Mouse (Mus musculus) inflammation-experienced regulatory T-cells, adult 6 months (primary cell): ENCODE data around the gene Syne4. TPM values are rescaled to one million over a fixed set of nuclear protein-coding genes. Genes with fewer than 3 reads are reported as not detected.

Experiments
- ATAC-seq: one replicate; pipeline ENCODE4 v1.8.0; 2017
- polyA plus RNA-seq, 3 experiments: library from polyadenylated mRNA; unstranded; fragments of 100-300 nt; shearing (Covaris generic); gene quantifications; one replicate each; pipeline ENCODE4 v1.2.1; 2017

Syne4 gene
- 10 to 100 TPM in 1 of 3 experiments, 1 to 10 TPM in 2; 4.3 to 14.7 (median 6.4) TPM for polyA plus RNA-seq

- no peak for ATAC-seq
These were observed at the start of gene Syne4 for GRCm38 (mm10) chr7:30314721-30315155. Syne4 (plus strand) TSS chr7:30314807.

- ATAC-seq, result no peak
These were observed 49.6 kb upstream of the Syne4 start for GRCm38 (mm10) chr7:30265041-30265440.

GRCm38 (mm10) chr7:30265531-30265930, 49.1 kb upstream of the Syne4 start:
- ATAC-seq, result no peak

GRCm38 (mm10) chr7:30265935-30266334, 48.7 kb upstream of the Syne4 start:
- no peak for ATAC-seq

- no peak for ATAC-seq
These were observed 47.8 kb upstream of the Syne4 start for GRCm38 (mm10) chr7:30266780-30267179.

- no peak for ATAC-seq
These were observed 45.0 kb upstream of the Syne4 start for GRCm38 (mm10) chr7:30269641-30270040.

GRCm38 (mm10) chr7:30274383-30274782, 40.2 kb upstream of the Syne4 start:
- ATAC-seq, result no peak

- no peak for ATAC-seq
These were observed 35.7 kb upstream of the Syne4 start for GRCm38 (mm10) chr7:30278911-30279310.

- ATAC-seq, result no peak
These were observed 35.1 kb upstream of the Syne4 start for GRCm38 (mm10) chr7:30279536-30279935.

- peak; percentile 96 for ATAC-seq
These were observed 34.5 kb upstream of the Syne4 start, which contains the start of the genes Thap8 and Wdr62 for GRCm38 (mm10) chr7:30279951-30280669. Thap8 (plus strand) TSS chr7:30280094. Wdr62 (minus strand) TSS chr7:30280419.

- ATAC-seq, result peak; percentile 68
These were observed 33.9 kb upstream of the Syne4 start for GRCm38 (mm10) chr7:30280670-30281138.

GRCm38 (mm10) chr7:30281522-30281921, 33.1 kb upstream of the Syne4 start:
- no peak for ATAC-seq

- ATAC-seq, result no peak
These were observed 31.9 kb upstream of the Syne4 start for GRCm38 (mm10) chr7:30282740-30283139.

- ATAC-seq, result no peak
These were observed 27.8 kb upstream of the Syne4 start for GRCm38 (mm10) chr7:30286701-30287410.

- ATAC-seq, result no peak
These were observed 26.6 kb upstream of the Syne4 start for GRCm38 (mm10) chr7:30288046-30288445.

- no peak for ATAC-seq
These were observed 25.4 kb upstream of the Syne4 start for GRCm38 (mm10) chr7:30289071-30289713.

- ATAC-seq, result no peak
These were observed 24.8 kb upstream of the Syne4 start for GRCm38 (mm10) chr7:30289714-30290399.

GRCm38 (mm10) chr7:30291215-30292131, 23.1 kb upstream of the Syne4 start, which contains the start of gene Clip3:
Clip3 (plus strand) TSS chr7:30291728.
- peak; percentile 68 for ATAC-seq

GRCm38 (mm10) chr7:30293795-30294194, 20.8 kb upstream of the Syne4 start:
- ATAC-seq, result no peak

GRCm38 (mm10) chr7:30294296-30294695, 20.3 kb upstream of the Syne4 start:
- ATAC-seq, result no peak

GRCm38 (mm10) chr7:30295103-30295502, 19.5 kb upstream of the Syne4 start:
- ATAC-seq, result no peak
